Mouse (Mus musculus) MEL (cell line): Measurements from ENCODE around the gene Fgd2.

Experiments
- CHD1 ChIP-seq: IDR thresholded peaks from 2 replicates; pipeline ENCODE4 v1.6.1; 2012; ENCODE audit warnings: low read depth, mild to moderate bottlenecking, inconsistent platforms, low read length, improper control_type of control experiment
- CHD2 ChIP-seq: IDR thresholded peaks from 2 replicates; pipeline ENCODE4 v1.6.1; 2011; ENCODE audit warnings: low read length, improper control_type of control experiment
- CTCF ChIP-seq, 3 experiments: IDR thresholded peaks in 2 of 3; conservative IDR thresholded peaks in 1 of 3; 2 replicates each; pipeline ENCODE4 v1.5.1; 2011 to 2012; ENCODE audit warnings: low read length in 3 of 3, low read depth in 2 of 3, mild to moderate bottlenecking in 2 of 3, improper control_type of control experiment in 1 of 3, inconsistent platforms in 1 of 3, mixed read lengths in 1 of 3, moderate library complexity in 1 of 3; ENCODE audit not compliant: control insufficient read depth in 1 of 3, insufficient read depth in 1 of 3, poor library complexity in 1 of 3, severe bottlenecking in 1 of 3
- GATA1 ChIP-seq: IDR thresholded peaks from 2 replicates; pipeline ENCODE4 v1.6.1; 2011; ENCODE audit warnings: low read depth, low read length, improper control_type of control experiment
- HCFC1 ChIP-seq: IDR thresholded peaks from 2 replicates; pipeline ENCODE4 v1.6.1; 2012; ENCODE audit warnings: low read depth, mild to moderate bottlenecking, inconsistent platforms, low read length, improper control_type of control experiment, moderate library complexity
- MAFK ChIP-seq: IDR thresholded peaks from 2 replicates; pipeline ENCODE4 v1.6.1; 2011; ENCODE audit warnings: low read depth, mild to moderate bottlenecking, low read length, improper control_type of control experiment, borderline replicate concordance
- MAX ChIP-seq: IDR thresholded peaks from 2 replicates; pipeline ENCODE4 v1.6.1; 2011; ENCODE audit warnings: low read length, improper control_type of control experiment
- MAZ ChIP-seq: IDR thresholded peaks from 2 replicates; pipeline ENCODE4 v1.6.1; 2012; ENCODE audit warnings: low read depth, mild to moderate bottlenecking, inconsistent platforms, low read length, improper control_type of control experiment
- NRF1 ChIP-seq: IDR thresholded peaks from 2 replicates; pipeline ENCODE4 v1.6.1; 2014; ENCODE audit warnings: low read depth, mild to moderate bottlenecking, inconsistent platforms, low read length, improper control_type of control experiment, moderate library complexity; ENCODE audit not compliant: poor library complexity, insufficient read depth, severe bottlenecking
- POLR2A ChIP-seq, 2 experiments: IDR thresholded peaks; 2 replicates each; pipeline ENCODE4 v1.6.1; 2011 to 2012; ENCODE audit warnings: low read length in 2 of 2, mild to moderate bottlenecking in 2 of 2, control low read depth in 1 of 2, improper control_type of control experiment in 1 of 2, low read depth in 1 of 2, moderate library complexity in 1 of 2; ENCODE audit not compliant: control insufficient read depth in 1 of 2, insufficient read depth in 1 of 2, poor library complexity in 1 of 2
- RCOR1 ChIP-seq: IDR thresholded peaks from 2 replicates; pipeline ENCODE4 v1.6.1; 2012; ENCODE audit warnings: low read depth, mild to moderate bottlenecking, inconsistent platforms, low read length, improper control_type of control experiment
- SIN3A ChIP-seq: IDR thresholded peaks from 2 replicates; pipeline ENCODE4 v1.6.1; 2012; ENCODE audit warnings: low read length, improper control_type of control experiment, inconsistent platforms
- TAL1 ChIP-seq: IDR thresholded peaks from 2 replicates; pipeline ENCODE4 v1.6.1; 2012; ENCODE audit warnings: mild to moderate bottlenecking, inconsistent platforms, low read length, moderate library complexity, mixed read lengths
- TBP ChIP-seq: IDR thresholded peaks from 2 replicates; pipeline ENCODE4 v1.8.0; 2011; ENCODE audit warnings: low read depth, low read length, improper control_type of control experiment

DNA sequence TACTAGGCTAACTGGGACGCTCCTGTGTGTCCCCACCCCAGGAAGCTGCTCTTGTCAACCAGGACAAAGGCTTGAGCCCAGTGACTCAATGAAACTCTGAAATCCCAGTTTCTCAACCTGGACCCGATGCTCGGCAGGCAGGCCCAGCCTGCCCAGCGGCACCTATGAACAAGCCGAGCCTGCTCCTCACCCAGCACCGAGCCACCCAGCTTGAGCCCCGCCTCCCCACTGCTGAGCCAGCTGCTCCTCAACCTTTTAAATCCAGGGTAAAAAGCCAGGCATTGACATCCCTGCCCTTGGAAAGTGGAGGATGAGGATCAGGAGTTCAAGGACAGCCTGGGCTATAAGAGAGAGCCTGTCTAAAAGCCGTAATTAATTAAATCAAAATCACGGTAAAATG is 64.6 kb downstream of the Fgd2 start:
- TF ChIP-seq GATA1, result no peak
- TF ChIP-seq MAX, result no peak
- no peak for TF ChIP-seq NRF1
- no peak for TF ChIP-seq CTCF (IDR thresholded peaks at IDR 0.05 in 2 of 3, conservative IDR thresholded peaks at IDR 0.05 in 1 of 3; ENCODE audit: control insufficient read depth in 1 of 3, insufficient read depth in 1 of 3, low read depth in 2 of 3, low read length in 3 of 3, poor library complexity in 1 of 3, severe bottlenecking in 1 of 3)
- no peak for TF ChIP-seq TBP
- no peak for TF ChIP-seq CHD1
- TF ChIP-seq POLR2A (IDR thresholded peaks at IDR 0.05; ENCODE audit: control insufficient read depth in 1 of 2, insufficient read depth in 1 of 2, low read depth in 1 of 2, low read length in 2 of 2, poor library complexity in 1 of 2), result no peak
- no peak for TF ChIP-seq SIN3A
- TF ChIP-seq RCOR1, result no peak
- no peak for TF ChIP-seq TAL1
- no peak for TF ChIP-seq CHD2
- TF ChIP-seq MAFK, result no peak
- TF ChIP-seq MAZ, result no peak
- no peak for TF ChIP-seq HCFC1
